10 mouse cellular contexts compared by ENCODE assay signal in the genomic region with DNA sequence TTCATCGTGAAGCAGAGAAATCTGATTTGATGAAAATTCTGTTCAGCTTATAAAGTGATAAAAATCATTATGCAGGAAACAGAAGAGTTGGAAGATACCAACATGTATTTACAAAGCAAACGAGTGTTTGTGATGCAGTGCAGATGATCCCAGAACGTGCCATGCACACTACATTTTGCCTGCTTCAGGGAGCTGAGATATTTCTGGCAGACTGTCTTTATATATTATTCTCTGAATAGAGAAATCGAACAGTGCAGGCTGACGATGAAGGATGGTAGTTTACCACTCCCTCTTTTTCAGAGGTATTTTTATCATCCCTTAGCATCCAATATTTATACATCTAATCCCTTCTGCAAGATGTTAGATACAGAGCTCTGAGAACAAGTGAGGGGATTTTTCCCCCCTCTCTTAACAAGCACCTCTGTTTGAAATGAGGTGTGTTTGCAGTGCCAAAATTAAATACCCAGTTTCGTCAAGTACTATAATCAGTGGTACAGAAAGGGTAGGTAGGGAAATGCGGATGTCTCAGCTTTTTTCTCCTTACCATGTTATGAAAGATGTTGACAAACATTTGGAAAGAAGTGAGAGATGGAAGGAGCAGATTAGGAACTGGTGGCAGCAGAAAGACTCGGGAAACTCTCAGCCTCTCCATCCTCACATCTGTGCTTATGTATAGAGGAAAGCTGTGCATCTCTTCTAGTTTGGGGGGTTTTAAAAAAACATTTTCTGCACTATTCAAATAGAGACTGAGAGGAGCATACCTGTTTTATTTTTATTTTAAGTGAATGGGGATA. TPM values are rescaled to one million over a fixed set of nuclear protein-coding genes. Genes with fewer than 3 reads are reported as not detected.
DNase-seq lines count a peak whose midpoint lies in the region; ATAC-seq and TF ChIP-seq lines count a peak whose summit lies in the region.
"Had no signal": no experiment of that assay in that cellular context is flagged by ENCODE, and none has a peak within 500 bp of the region (broad histone marks: within the 10 kb centered on the region; RNA-seq: fewer than 3 reads in every experiment).

A gene (plus strand): TSS at position 770 of the 794 bp plus-strand sequence.

- no peaks in the 10 kb centered on the region for H3K27me3 ChIP-seq in stomach, embryonic 14.5 days (ENCODE audit: control insufficient read depth, insufficient read depth, low read length)
- H3K27me3 ChIP-seq in stomach, postnatal 0 days (ENCODE audit: control insufficient read depth, insufficient read depth, low read length), result no peaks in the 10 kb centered on the region
- H3K27me3 ChIP-seq: megakaryocyte, embryonic 14.5 days had no signal

- TF ChIP-seq EP300 in stomach, postnatal 0 days (optimal IDR thresholded peaks at IDR 0.05), result no peak

- peak in 1 of 2 experiments; percentile 32 for DNase-seq in frontal cortex, adult 2 months (ENCODE audit: extremely low spot score in 1 of 2, low spot score in 1 of 2)
- DNase-seq in frontal cortex, postnatal 14 days (ENCODE audit: low spot score in 2 of 2), result no peak
- DNase-seq in stomach, postnatal 0 days (ENCODE audit: low spot score), result no peak
- DNase-seq in left cerebral cortex, postnatal 10 days (ENCODE audit: extremely low spot score in 1 of 2, low spot score in 2 of 2), result peak in 1 of 2 experiments; percentile 12
- peak; percentile 38 for DNase-seq in telencephalon, adult 2 months (ENCODE audit: low read depth, low spot score)
- DNase-seq in thymus, postnatal 0 days (ENCODE audit: low spot score), result no peak
- DNase-seq in spleen, postnatal 36 days (ENCODE audit: low spot score in 2 of 2), result no peak
- DNase-seq: cerebellum, adult 18-20 months had no signal

- intact Hi-C loops in left cerebral cortex, postnatal 10 days (cut with DNase I), result no loop called here

- H3K27ac ChIP-seq in stomach, embryonic 14.5 days (ENCODE audit: low read length), result no peak within 1 kb of the TSS
- H3K27ac ChIP-seq in stomach, postnatal 0 days (replicated peaks), result no peak within 1 kb of the TSS

- H3K4me1 ChIP-seq in stomach, embryonic 14.5 days (ENCODE audit: control insufficient read depth, insufficient read depth, low read length), result no peaks in the 10 kb centered on the region
- H3K4me1 ChIP-seq in stomach, postnatal 0 days (replicated peaks; ENCODE audit: control insufficient read depth, insufficient read depth), result no peaks in the 10 kb centered on the region
- H3K4me1 ChIP-seq: megakaryocyte, embryonic 14.5 days had no signal

- TF ChIP-seq CTCF in stomach, postnatal 0 days (IDR thresholded peaks at IDR 0.05; ENCODE audit: low read depth), result no peak

- H3K9ac ChIP-seq in stomach, embryonic 14.5 days (replicated peaks; ENCODE audit: low read depth, low read length), result no peak within 1 kb of the TSS
- H3K9ac ChIP-seq in stomach, postnatal 0 days (ENCODE audit: low read length), result no peak within 1 kb of the TSS

- 70% methylated on average over 8 of the region's 8 CpGs for WGBS in stomach, embryonic 14.5 days
- WGBS in stomach, postnatal 0 days, result 63% methylated on average over 8 of the region's 8 CpGs

- no peaks in the 10 kb centered on the region for H3K9me3 ChIP-seq in stomach, embryonic 14.5 days (ENCODE audit: control insufficient read depth, low read depth, low read length)
- no peaks in the 10 kb centered on the region for H3K9me3 ChIP-seq in stomach, postnatal 0 days (ENCODE audit: control insufficient read depth, low read length)
- H3K9me3 ChIP-seq: megakaryocyte, embryonic 14.5 days had no signal

- no peak within 1 kb of the TSS for H3K4me2 ChIP-seq in stomach, embryonic 14.5 days (replicated peaks; ENCODE audit: low read depth, low read length)
- no peak within 1 kb of the TSS for H3K4me2 ChIP-seq in stomach, postnatal 0 days (replicated peaks; ENCODE audit: low read depth)

- no peak within 1 kb of the TSS for H3K4me3 ChIP-seq in stomach, embryonic 14.5 days (ENCODE audit: low read depth, low read length)
- H3K4me3 ChIP-seq in stomach, postnatal 0 days (ENCODE audit: low read depth, low read length), result no peak within 1 kb of the TSS
- H3K4me3 ChIP-seq: megakaryocyte, embryonic 14.5 days had no signal

- no peak for ATAC-seq in stomach, embryonic 14.5 days (ENCODE audit: insufficient number of reproducible peaks, insufficient read depth, low FRiP score, low read depth)
- ATAC-seq in stomach, postnatal 0 days (ENCODE audit: low FRiP score, low TSS enrichment), result no peak

- no peaks in the 10 kb centered on the region for H3K36me3 ChIP-seq in stomach, embryonic 14.5 days (ENCODE audit: control insufficient read depth, insufficient read depth, low read length)
- H3K36me3 ChIP-seq in stomach, postnatal 0 days (ENCODE audit: control insufficient read depth, insufficient read depth, low read length), result no peaks in the 10 kb centered on the region

RNA-seq across cellular contexts. Expression of the gene that starts here (rescaled TPM):
- 13.8 and 15.1 TPM in 2 replicates for polyA plus RNA-seq in frontal cortex, adult 2 months (2012; rRNA removed)
- polyA plus RNA-seq in stomach, embryonic 14.5 days (2014; fragmentation: Nextera tagmentation; extraction: Ambion mirVana), result 37.5 and 38.2 TPM in 2 replicates
- polyA plus RNA-seq in stomach, postnatal 0 days (2015; fragmentation: Nextera tagmentation; extraction: Ambion mirVana), result 6.2 and 6.3 TPM in 2 replicates
- 100 to 1,000 TPM in 1 of 2 experiments, 10 to 100 TPM in 1; 96.8 to 101 TPM for total RNA-seq in left cerebral cortex, postnatal 10 days (2021)
- 3.2 and 4.2 TPM in 2 replicates for polyA plus RNA-seq in thymus, postnatal 0 days (2015; fragmentation: Nextera tagmentation; extraction: Ambion mirVana)
